Comparison of ENCODE assay signal across 28 mouse cellular contexts in genomic region chr15:97724346-97725197, GRCm38 (mm10). TPM values are rescaled to one million over a fixed set of nuclear protein-coding genes. Genes with fewer than 3 reads are reported as not detected.
DNase-seq lines count a peak whose midpoint lies in the region; TF ChIP-seq lines count a peak whose summit lies in the region.
"Had no signal": no experiment of that assay in that cellular context is flagged by ENCODE, and none has a peak within 500 bp of the region (broad histone marks: within the 10 kb centered on the region; RNA-seq: fewer than 3 reads in every experiment).

No protein-coding gene starts in this region.

- peak overlapping the region; percentile 20; the same call in 1 of the 2 replicates for H3K27ac ChIP-seq in gastrocnemius, adult 2 months
- H3K27ac ChIP-seq: embryonic facial prominence, embryonic 13.5 days; forebrain, embryonic 12.5 days; hindbrain, embryonic 10.5 days; liver, embryonic 14.5 days; midbrain, embryonic 15.5 days; neural tube, embryonic 12.5 days had no signal

- DNase-seq in gastrocnemius, adult 2 months: no peak
- no peak for DNase-seq in gastrocnemius, postnatal 14 days
- DNase-seq in left cerebral cortex, postnatal 4 days: peak; percentile 21
- no peak for DNase-seq in left cerebral cortex, postnatal 14 days (ENCODE audit: low spot score in 2 of 2)
- peak; percentile 32 for DNase-seq in urinary bladder, postnatal 14 days (ENCODE audit: low spot score)
- no peak for DNase-seq in urinary bladder, postnatal 4 days (ENCODE audit: low spot score in 2 of 2)
- peak; percentile 42 for DNase-seq in testis, postnatal 10 days (ENCODE audit: low spot score)
- DNase-seq in adrenal gland, postnatal 4 days (ENCODE audit: low spot score in 2 of 2): no peak
- DNase-seq: cerebellum, adult 11 months; embryo, embryonic 11 days; gastrocnemius, postnatal 25 days; heart, adult 18-20 months; heart, postnatal 10 days; kidney, adult 18-20 months; kidney, postnatal 10 days; lung, embryonic 14.5 days; retina, postnatal 1 day; right cerebral cortex, postnatal 25 days; spleen, adult 18-20 months had no signal

- no peak for TF ChIP-seq CTCF in gastrocnemius, adult 2 months (IDR thresholded peaks at IDR 0.05)

- intact Hi-C loops in gastrocnemius, adult 2 months (cut with DNase I): no loop called here
- intact Hi-C loops in gastrocnemius, postnatal 14 days (cut with DNase I; ENCODE audit: low total_unique reads): no loop called here
- intact Hi-C loops in left cerebral cortex, postnatal 4 days (cut with DNase I): no loop called here
- intact Hi-C loops in left cerebral cortex, postnatal 14 days (cut with DNase I): no loop called here

- H3K4me3 ChIP-seq in gastrocnemius, adult 2 months: no peak overlapping the region
- H3K4me3 ChIP-seq: embryonic facial prominence, embryonic 13.5 days; erythroblast, embryonic 14.5 days; forebrain, embryonic 12.5 days; heart, embryonic 12.5 days; hindbrain, embryonic 10.5 days; megakaryocyte, embryonic 14.5 days; midbrain, embryonic 15.5 days; neural tube, embryonic 12.5 days had no signal

RNA-seq across cellular contexts. Expression of gene Endou, which starts 6.6 kb away (rescaled TPM):
- total RNA-seq in gastrocnemius, adult 2 months (2021): under 1 TPM; 0.13 to 0.22 TPM
- total RNA-seq in gastrocnemius, postnatal 14 days (2021): under 1 TPM; 0.49 to 0.60 TPM
- under 1 TPM; 0.16 to 0.18 TPM for total RNA-seq in left cerebral cortex, postnatal 4 days (2021)
- total RNA-seq in left cerebral cortex, postnatal 14 days (2021): under 1 TPM; 0.94 to 0.97 TPM
- total RNA-seq in adrenal gland, postnatal 4 days (2021): 1 to 10 TPM in 1 of 2 experiments, under 1 TPM in 1; 0.95 to 1.1 TPM

RNA-seq across cellular contexts. Expression of gene Rpap3, which starts 18.9 kb away (rescaled TPM):
- 10 to 100 TPM; 11.4 to 13.3 TPM for total RNA-seq in gastrocnemius, adult 2 months (2021)
- 10 to 100 TPM in 1 of 2 experiments, 1 to 10 TPM in 1; 9.4 to 10.4 TPM for total RNA-seq in gastrocnemius, postnatal 14 days (2021)
- total RNA-seq in left cerebral cortex, postnatal 4 days (2021): 10 to 100 TPM; 33.8 to 34.6 TPM
- total RNA-seq in left cerebral cortex, postnatal 14 days (2021): 10 to 100 TPM; 27.4 to 28.2 TPM
- 10 to 100 TPM; 25.6 to 26.9 TPM for total RNA-seq in adrenal gland, postnatal 4 days (2021)

RNA-seq across cellular contexts. Expression of gene Rapgef3, which starts 43.2 kb away (rescaled TPM):
- total RNA-seq in gastrocnemius, adult 2 months (2021): 10 to 100 TPM in 1 of 2 experiments, 1 to 10 TPM in 1; 9.8 to 13.6 TPM
- total RNA-seq in gastrocnemius, postnatal 14 days (2021): 1 to 10 TPM; 6.2 to 9.7 TPM
- 10 to 100 TPM; 21.2 to 24.2 TPM for total RNA-seq in left cerebral cortex, postnatal 4 days (2021)
- total RNA-seq in left cerebral cortex, postnatal 14 days (2021): 10 to 100 TPM; 28.9 to 36.7 TPM
- total RNA-seq in adrenal gland, postnatal 4 days (2021): 10 to 100 TPM; 19.2 to 27.9 TPM

RNA-seq across cellular contexts. Expression of gene Slc48a1, which starts 53.7 kb away (rescaled TPM):
- 10 to 100 TPM; 44.5 to 47.1 TPM for total RNA-seq in gastrocnemius, adult 2 months (2021)
- total RNA-seq in gastrocnemius, postnatal 14 days (2021): 10 to 100 TPM; 39.9 to 40.3 TPM
- total RNA-seq in left cerebral cortex, postnatal 4 days (2021): 10 to 100 TPM; 81.8 to 84.6 TPM
- 100 to 1,000 TPM; 157 to 169 TPM for total RNA-seq in left cerebral cortex, postnatal 14 days (2021)
- 10 to 100 TPM; 83.0 to 91.7 TPM for total RNA-seq in adrenal gland, postnatal 4 days (2021)

Comparison
In these comparisons a context has a peak if more than half of its experiments do, and no peak if none do; other contexts are left out.
1. DNase-seq: peak in left cerebral cortex, postnatal 4 days (single experiment), urinary bladder, postnatal 14 days (single experiment) and testis, postnatal 10 days (single experiment); none in gastrocnemius, adult 2 months (single experiment), gastrocnemius, postnatal 14 days (single experiment), left cerebral cortex, postnatal 14 days (0 of 2), urinary bladder, postnatal 4 days (0 of 2) and adrenal gland, postnatal 4 days (0 of 2).